Mouse (Mus musculus) urinary bladder, postnatal 25 days (tissue): ENCODE data around the gene Cep152.

ENCODE experiments used
- DNase-seq: peaks from one replicate; pipeline ENCODE4 v3.0.0; 2022; ENCODE audit warnings: low spot score

Gene Cep152

GRCm38 (mm10) chr2:125624837-125625351 lies at the start of gene Cep152:
Gene Cep152 (minus strand): TSS chr2:125625113.
- peak; percentile 95 for DNase-seq

DNA sequence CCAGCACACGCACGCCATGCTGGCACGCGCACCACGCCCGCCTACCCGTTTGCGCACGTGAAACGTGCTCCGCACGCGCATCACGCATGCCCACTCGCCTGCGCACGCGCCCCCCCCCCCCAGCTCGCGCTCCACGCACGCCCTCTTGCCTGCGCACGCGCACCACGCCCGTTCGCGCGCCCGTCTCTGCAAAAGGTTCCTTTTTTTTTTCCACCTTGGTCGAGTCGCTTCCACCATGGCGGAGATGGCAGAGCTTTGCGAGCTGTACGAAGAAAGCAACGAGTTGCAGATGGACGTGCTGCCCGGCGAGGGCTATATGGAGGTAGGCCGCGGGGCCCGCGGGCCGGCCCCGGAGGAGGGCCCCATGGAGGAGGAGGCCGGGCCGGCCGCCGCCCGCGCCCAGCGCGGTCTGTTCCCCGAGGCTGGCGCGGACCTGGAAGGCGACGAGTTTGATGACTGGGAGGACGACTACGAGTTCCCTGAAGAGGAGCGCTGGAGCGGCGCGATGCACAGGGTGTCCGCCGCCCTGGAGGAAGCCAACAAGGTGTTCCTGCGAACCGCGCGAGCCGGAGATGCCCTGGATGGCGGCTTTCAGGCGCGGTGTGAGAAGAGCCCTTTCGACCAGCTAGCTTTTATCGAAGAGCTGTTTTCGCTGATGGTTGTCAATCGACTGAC lies 48.2 kb upstream of the Cep152 start, which contains the start of gene Eid1:
Eid1 (plus strand) TSS at position 139 of the 675 bp plus-strand sequence.
- peak; percentile 69 for DNase-seq

DNA sequence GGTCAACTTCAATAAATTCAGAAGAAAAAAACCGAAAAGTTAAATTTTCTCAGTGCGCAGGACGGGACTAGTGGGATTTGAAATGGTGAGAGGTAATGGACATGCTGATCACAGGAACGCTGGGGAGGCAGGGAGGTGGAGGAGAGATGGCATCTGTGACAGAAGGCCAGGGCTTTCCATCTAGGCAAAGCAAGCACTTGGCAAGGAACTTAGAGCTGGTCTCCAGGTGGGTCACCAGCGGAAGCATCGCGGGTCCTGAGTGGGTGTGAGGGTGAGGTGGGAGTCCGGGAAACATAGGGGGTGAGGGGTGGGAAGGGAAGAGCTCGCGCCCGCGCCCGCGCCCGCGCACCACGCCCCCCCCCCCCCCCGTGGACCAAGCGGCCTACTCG lies 47.6 kb upstream of the Cep152 start:
- no peak for DNase-seq

GRCm38 (mm10) chr2:125670846-125671245 lies 45.9 kb upstream of the Cep152 start:
- DNase-seq, result no peak

GRCm38 (mm10) chr2:125667721-125668120 lies 42.8 kb upstream of the Cep152 start:
- no peak for DNase-seq

GRCm38 (mm10) chr2:125667184-125667583 lies 42.3 kb upstream of the Cep152 start:
- DNase-seq, result no peak

GRCm38 (mm10) chr2:125666668-125667067 lies 41.8 kb upstream of the Cep152 start:
- no peak for DNase-seq

- no peak for DNase-seq
These were observed 41.0 kb upstream of the Cep152 start for GRCm38 (mm10) chr2:125665909-125666308.

DNA sequence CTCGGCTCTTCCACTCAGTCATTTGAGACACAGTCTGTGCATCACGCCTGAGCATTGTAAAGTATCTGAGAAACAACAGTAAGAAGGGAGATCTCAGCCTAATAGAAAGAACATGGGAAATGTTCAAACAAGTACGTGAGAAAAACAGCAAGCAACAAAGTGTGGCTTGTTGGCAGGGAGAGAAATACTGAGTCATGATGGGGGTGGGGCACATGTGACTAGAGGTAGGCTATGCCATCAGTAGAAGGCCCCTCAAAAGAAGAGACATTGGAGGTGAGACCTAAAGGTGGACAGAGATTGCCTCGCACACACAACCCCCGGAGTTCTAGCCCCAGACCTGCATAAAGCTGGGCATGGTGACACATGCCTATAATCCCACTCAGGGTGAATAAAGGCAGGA lies 40.3 kb upstream of the Cep152 start:
- DNase-seq, result no peak

DNA sequence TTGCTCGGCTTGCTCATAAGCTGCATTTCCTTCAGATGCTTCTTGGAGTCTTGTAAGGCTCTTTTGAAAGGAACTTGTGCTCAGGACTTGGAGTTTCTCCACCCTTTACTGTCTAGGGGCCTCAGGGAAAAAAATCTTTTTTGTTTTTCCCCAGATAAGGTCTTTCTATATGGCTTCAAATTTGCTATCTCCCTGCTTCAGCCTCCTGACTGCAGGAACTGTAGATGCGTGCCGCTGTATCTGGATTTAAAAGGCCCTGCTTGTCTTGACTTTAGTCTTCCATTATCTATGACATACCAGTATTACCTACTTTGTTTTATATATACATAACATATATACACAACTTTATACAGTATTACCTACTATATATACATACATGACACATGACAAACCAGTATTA lies 37.6 kb upstream of the Cep152 start:
- no peak for DNase-seq

DNA sequence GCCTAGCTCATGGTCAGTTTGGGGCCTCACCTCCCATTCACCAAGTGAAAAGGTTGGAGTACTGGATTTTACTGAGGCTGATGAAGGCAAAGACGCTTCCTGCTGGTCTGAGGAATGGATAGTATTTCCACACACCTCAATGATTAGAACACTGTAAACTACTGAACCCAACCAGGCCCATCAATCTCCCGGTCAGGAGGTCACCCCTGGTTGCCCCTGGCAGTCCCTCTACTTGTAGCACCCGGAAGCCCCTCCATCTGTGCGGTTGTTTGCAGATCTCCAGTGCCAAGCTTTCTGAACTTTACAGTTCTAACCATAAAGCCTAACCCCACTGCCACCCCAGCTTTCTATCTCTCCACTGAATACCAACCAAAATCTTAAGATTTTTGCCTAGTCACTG lies 36.2 kb upstream of the Cep152 start:
- no peak for DNase-seq

DNA sequence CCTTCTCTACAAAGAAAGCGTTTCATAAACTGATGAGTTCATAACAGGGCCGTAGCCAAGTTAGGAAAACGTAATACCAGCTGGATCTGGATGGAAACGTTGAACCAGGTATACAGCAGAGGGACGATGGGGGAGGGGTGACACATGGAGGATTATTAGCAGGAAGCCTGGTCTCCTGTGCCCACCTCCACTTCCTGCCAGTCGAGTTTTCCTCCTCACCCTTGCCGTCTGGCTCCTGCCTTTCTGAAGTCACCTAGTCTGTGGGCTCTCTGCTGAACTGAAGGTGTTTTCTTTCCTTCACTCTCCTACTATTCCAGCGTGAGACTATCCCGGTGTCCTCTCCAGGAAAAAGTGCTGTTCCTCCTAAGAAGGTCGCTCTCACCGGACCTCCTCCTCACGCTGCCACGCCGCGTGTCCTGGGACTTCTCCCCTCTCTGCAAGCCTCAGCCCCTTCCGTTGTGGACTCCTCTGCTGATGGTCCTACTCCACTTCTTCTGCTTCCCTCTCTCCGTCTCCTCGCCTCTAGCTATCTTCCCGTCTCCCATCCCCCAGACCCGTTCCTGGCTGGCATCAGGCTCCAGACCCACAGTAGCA lies 35.7 kb upstream of the Cep152 start:
- no peak for DNase-seq

- DNase-seq, result peak; percentile 69
These were observed 35.1 kb upstream of the Cep152 start for GRCm38 (mm10) chr2:125659823-125660536.

DNA sequence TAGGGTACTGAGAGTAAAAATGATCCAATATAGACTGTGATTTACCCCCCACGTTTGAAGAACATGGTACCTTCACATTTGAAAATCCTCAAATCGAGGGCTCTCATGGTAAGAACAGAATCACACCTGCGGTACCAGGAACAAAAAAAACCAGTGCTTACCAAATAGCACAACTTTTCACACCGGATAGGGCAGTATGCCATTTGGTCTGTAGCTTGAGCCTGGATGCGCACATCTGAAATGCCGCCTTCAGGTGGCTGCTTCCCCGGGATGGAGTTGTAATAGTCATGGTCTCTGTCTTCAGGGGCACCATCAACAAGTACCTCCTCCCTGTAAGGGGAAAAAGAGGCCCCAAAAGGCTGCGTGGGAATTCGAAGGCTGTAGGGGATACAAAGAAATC lies 30.5 kb upstream of the Cep152 start:
- DNase-seq, result no peak

- no peak for DNase-seq
These were observed 28.4 kb upstream of the Cep152 start for GRCm38 (mm10) chr2:125653286-125653685.

GRCm38 (mm10) chr2:125651563-125651962 lies 26.6 kb upstream of the Cep152 start:
- DNase-seq, result no peak

- no peak for DNase-seq
These were observed 25.9 kb upstream of the Cep152 start for GRCm38 (mm10) chr2:125650742-125651352.

GRCm38 (mm10) chr2:125650038-125650437 lies 25.1 kb upstream of the Cep152 start:
- no peak for DNase-seq

DNA sequence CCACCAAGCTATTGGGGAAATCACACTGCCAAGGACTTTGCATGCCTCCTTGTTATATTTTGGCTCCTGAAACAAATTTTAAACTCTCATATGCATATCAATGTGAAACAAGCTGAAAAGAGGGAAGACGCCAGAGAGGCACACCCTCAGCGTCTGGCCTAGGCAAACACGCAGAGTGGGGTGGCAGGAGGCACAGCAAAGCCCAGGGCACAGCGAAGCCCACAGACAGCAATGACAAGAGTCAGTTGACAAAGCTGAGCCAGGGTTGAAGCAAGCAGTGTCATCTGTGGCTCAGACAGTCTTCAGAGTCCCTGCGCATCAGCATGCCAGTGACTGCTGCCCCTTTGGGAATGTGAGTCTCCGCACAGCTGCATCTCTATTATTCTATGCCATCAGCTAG lies 20.0 kb upstream of the Cep152 start:
- no peak for DNase-seq

DNA sequence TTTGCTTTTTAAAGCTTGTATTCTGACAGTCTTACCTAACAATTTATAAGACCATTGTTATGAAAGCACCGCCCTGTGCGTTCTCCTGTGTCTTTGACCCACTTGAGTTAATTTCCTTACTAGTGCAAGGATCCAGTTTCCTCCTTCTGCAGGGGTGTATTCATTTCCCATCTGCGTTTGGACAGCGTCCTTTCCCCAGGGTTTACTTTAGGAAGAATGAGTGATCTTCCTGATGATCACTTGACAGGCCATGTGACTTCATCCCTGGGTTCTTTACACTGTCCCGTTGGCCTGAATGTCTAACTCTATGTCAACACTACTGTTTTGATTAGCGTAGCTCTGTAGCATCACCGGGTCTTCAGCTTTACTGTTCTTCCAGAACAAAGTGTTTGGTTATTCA lies 12.4 kb upstream of the Cep152 start:
- DNase-seq, result no peak

DNA sequence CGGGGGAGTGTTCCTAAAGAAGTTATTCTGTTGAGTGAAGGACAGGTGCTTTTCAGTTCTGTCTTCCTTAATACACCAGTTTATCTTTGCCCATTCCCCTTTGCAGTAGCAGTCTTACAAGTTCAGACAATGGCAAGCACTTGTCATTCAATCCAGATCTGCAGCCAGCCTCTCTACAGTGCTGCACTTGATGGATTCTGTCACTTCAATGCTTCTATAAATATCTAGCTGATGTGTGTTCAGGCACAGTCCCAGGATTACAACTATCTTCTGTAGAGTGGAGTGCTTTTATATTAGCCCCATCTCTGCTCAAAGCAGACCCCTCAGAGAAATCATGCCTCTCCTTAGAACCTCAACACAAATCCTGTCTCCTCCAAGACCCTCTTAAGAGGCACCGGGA lies 5.1 kb upstream of the Cep152 start:
- no peak for DNase-seq

- no peak for DNase-seq
These were observed 3.6 kb upstream of the Cep152 start for GRCm38 (mm10) chr2:125628487-125628886.

DNA sequence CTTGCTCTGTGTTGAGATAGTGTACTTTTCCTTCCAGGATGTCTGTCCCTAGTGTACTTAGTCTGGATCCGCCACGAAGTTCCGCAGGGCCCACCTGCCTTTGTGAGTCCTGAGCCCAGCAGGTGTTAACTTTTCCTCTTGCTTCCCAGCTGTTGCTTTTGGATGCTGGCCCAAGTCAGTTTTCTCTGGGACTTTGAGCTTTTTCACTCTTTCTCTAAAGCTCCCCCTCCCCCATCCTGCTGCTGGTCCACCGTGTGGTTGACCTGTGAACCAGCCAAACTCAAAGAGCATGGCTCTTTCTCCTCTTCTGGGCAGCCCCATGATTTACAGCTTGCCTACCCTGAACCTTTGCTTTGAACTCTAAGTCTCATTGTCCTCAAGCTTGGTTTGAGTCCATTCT lies 1.6 kb upstream of the Cep152 start:
- DNase-seq, result no peak
